Mouse (Mus musculus) testis, postnatal 14 days (tissue): ENCODE measurements at regions not wholly inside any gene's neighbourhood (a gene's known extent, or its start where the extent isn't known, plus 50 kb on each side); places are given as distances from the start of the nearest gene placed in this dataset.

Experiments
- DNase-seq: peaks from one replicate; pipeline ENCODE4 v3.0.0; 2021; ENCODE audit warnings: low spot score

- DNase-seq: no peak
Observed at GRCm38 (mm10) chr17:49215281-49215680, 212.9 kb upstream of the Mocs1 start.

- no peak for DNase-seq
Observed at GRCm38 (mm10) chr17:49219512-49220197, 208.5 kb upstream of the Mocs1 start.

- DNase-seq: peak; percentile 11
Observed at GRCm38 (mm10) chr17:49223212-49223611, 204.9 kb upstream of the Mocs1 start.

GRCm38 (mm10) chr17:49223651-49224050, 204.5 kb upstream of the Mocs1 start:
- no peak for DNase-seq

GRCm38 (mm10) chr17:49225255-49226015, 202.7 kb upstream of the Mocs1 start:
- DNase-seq: no peak

DNA sequence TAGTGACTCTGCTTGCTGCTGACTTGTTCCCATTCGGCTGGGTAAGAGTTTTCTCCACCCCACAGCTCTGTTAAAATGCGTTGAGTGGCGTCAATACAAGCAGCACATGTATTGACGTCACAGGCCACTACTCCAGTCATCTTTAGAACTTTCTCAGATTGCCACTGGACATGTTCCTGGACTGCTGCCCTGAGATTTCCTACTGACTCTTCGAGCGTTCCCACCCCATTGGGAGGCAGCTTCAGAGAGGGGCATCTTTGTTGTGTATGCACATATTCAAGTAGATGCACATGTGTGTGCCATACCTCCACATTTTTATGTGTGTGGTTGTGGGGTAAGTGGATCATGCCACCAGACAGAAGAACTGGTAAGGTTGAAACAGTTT, 202.2 kb upstream of the Mocs1 start:
- DNase-seq: no peak

DNA sequence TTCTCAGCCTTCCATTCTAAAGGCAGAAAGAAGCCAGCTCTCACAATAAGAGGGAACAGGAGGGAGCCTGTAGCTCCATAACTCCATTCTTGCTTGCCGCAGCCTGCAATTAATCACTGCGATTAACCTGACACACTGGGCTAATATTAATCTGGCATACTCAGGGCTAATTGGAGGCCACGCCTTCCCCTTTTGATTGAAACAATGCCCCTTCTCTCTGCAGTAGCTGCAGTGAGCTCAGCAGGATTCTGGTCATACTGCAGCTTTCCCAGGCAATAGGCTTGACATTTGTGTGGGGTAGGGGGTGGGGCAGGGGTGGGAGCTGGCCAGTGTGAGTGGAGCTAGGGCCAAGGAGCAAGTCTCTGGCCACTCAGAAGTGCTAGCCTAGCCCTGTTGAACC, 196.9 kb upstream of the Mocs1 start:
- DNase-seq: no peak

DNA sequence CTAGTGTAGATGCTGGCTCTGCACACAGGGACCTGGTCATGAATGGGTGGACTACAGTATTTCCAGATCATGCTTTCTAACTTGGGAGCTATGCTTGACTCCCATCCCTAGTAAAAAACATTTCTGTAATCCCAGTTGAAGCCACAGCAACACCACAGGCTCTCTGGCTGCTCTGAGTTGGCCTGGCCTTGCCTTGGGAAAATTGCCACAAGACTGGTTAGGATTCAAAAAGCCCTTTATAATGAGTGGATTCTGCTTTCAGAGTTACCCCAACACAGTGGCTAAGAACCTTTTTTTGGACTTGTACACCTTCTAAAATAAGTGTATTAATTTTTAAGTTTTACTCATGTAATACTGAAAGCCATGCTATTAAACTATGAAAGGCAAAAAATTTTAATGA, 188.1 kb upstream of the Mocs1 start:
- DNase-seq: no peak

- no peak for DNase-seq
Observed at GRCm38 (mm10) chr17:49243419-49243818, 184.7 kb upstream of the Mocs1 start.

DNA sequence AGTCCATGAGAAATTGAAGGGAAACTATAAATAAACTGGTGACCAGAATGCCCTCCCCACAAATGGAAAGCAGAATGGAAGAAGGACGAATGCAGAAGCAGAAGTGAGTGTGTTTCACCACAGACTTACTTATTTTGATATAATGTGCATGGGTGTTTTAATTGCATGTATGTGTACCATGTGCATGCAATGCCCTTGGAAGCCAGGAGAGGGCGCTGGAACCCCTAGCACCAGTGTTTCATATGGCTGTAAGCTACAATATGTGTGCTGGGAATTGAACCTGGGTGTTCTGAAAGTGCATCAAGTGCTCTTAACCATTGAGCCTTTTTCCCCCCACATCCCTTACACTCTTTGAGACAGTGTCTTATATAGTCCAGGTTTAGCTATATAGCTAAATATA, 183.1 kb upstream of the Mocs1 start:
- DNase-seq: no peak

GRCm38 (mm10) chr17:49247215-49247614, 180.9 kb upstream of the Mocs1 start:
- DNase-seq: no peak

- no peak for DNase-seq
Observed at GRCm38 (mm10) chr17:49250726-49251537, 177.2 kb upstream of the Mocs1 start.

DNA sequence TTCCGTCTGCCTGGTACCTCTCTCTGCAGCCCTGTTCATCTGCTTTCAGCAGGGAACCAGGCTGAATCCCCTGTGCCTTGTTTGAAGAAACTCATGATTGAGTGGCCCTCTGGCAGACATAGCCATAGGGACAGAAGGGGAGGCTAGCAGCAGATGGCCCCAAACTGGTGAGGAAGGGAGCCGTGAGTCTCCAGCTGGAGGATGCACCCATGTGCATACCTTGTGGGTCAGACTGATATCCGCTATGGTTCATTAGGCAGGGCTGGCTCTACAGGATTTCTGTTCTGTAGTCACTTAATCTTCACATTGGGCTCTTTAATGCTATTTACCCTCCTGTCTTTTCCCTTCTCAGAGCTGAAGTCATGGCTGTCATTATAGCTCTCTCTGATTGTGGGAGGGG, 175.9 kb upstream of the Mocs1 start:
- DNase-seq: no peak

- DNase-seq: no peak
Observed at GRCm38 (mm10) chr17:49258496-49258895, 169.7 kb upstream of the Mocs1 start.

DNA sequence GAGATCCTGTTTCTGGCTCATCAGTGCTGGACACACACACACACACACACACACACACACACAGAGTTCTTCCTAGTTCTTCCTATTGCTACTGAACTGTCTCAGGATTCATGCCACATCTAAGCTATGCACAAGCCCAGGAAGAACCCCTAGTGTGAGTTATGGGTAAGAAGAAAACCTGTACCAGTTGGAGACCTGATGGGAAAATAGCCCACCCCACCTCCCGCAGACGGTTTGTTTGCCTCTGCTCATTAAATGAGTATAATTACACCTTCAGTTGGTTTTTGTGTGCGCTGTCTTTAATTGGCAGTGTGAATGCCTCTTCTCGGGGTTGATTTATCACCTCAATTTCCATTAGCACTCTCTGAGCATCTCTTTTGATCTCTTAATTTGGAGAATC, 165.8 kb upstream of the Mocs1 start:
- DNase-seq: no peak

DNA sequence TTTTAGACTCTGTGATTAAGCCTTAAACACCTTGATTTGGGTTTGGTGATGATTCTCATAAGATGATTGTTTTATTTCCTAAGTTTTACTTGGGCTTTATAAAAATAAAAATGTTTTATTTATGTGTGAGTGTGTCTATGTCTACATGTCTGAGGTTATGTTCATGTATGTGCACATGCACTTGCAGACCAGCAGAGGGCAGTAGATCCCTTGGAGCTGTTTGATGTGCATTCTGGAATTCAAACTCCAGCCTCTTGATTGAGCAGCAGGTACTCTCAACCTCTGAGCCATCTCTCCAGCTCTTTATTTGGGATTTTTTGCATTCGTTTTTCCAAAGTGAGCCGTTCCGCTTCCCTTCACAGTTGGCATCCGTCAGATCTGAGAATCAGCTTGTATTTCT, 161.8 kb upstream of the Mocs1 start:
- DNase-seq: no peak

GRCm38 (mm10) chr17:49269943-49270342, 158.2 kb upstream of the Mocs1 start:
- DNase-seq: no peak

DNA sequence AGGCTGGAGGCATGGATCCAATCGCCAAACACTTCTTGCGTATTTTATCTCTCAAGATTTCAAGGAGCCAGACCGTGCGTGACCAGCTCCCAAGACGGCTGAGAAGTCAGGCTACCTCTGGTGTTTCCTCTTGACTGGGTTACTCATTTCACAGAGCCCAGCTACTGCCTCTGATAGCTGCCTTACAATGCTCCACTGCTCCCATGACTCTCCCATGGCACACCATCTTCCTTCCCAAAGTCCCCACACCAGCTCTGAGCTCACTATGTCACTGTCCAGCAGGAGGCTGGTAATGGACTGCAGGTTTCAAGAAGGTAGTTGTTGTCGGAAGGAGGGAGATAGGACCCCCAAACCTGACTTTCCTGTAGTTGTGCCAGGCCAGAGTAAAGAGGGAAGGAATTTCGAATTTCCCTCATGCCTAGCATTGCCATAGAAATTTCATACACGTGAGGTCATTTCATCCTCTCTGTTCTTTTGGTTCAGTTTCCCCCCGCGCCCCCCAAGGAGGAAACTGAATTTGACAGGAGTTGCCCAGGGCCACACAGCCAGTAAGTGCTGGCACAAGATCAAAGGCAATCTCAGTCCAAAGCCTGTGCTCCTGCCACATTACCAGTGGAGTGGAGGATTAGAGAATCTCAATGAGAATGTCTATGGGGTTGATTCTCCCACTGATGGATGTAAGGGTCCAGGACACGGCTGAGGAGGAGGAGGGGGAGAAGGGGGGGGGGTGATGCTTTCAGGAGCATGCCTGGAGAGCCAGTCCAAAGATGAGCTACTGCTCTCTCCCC, 155.3 kb upstream of the Mocs1 start:
- no peak for DNase-seq

DNA sequence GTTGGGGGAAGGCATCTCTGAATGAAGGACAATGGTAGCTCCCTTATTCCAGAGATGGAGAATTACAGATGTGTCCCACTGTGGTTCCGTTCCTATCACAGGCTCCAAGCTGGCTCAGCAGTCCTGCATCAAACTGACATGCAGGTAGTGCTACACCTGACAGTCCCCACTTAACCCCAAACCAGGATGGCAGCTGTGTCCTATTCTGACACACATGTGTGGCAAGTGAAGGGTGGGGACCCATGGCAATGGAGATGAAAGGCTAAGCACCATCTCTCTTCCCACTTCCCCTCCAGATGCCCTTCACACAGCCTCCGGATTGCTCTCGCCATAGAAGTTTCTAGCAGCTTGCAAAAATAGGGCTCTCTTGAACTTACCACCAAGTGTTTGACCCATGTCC, 153.2 kb upstream of the Mocs1 start:
- DNase-seq: no peak

DNA sequence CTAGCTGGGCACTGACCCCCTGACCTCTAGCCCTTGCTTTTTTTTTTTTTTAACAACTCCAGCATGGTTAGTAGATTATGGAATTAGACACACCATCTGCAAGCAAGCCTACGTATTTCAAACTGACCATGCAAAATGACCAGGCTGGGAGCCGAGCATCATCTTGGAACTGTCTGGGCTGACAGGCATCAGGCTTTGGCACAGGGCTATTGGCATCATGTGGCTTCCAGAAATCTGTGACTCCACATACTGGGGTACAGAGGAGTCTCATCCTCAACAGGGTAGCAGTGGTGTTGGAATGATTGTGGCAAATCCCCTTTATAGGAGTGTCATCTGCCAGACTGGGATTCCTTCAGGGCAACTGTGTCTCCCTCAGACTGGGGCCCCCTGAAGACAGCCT, 152.7 kb upstream of the Mocs1 start:
- no peak for DNase-seq

- DNase-seq: no peak
Observed at GRCm38 (mm10) chr17:49275916-49276315, 152.2 kb upstream of the Mocs1 start.

- DNase-seq: no peak
Observed at GRCm38 (mm10) chr17:49278541-49278940, 149.6 kb upstream of the Mocs1 start.
